Mouse (Mus musculus) stomach, postnatal 0 days (tissue): ENCODE measurements at regions not wholly inside any gene's neighbourhood (a gene's known extent, or its start where the extent isn't known, plus 50 kb on each side); places are given as distances from the start of the nearest gene placed in this dataset.

Experiments used
- CTCF ChIP-seq: IDR thresholded peaks from 2 replicates; pipeline ENCODE4 v1.5.1; 2016; ENCODE audit warnings: antibody characterized with exemption, low read depth, mild to moderate bottlenecking, moderate library complexity
- EP300 ChIP-seq: optimal IDR thresholded peaks from 2 replicates; pipeline ENCODE3; 2016; ENCODE audit warnings: antibody characterized with exemption

- TF ChIP-seq CTCF (no peak), EP300 (no peak)
These were observed 297.6 kb downstream of the Htr7 start for GRCm38 (mm10) chr19:35759701-35760100.
